Mouse (Mus musculus): ENCODE results near the gene Rnf26. TPM values are rescaled to one million over a fixed set of nuclear protein-coding genes. Genes with fewer than 3 reads are reported as not detected.

Gene Rnf26
- total RNA-seq, 4 experiments from 2014 or later = 1.7 to 2.9 (median 2.6) TPM

- no peak for DNase-seq (ENCODE audit: low spot score in 2 of 2)
Measured at GRCm38 (mm10) chr9:44047571-44048490, 65.5 kb downstream of the Rnf26 start.

GRCm38 (mm10) chr9:44047071-44047470 is 66.2 kb downstream of the Rnf26 start:
- no peak for DNase-seq (ENCODE audit: low spot score in 2 of 2)

- DNase-seq (ENCODE audit: low spot score in 2 of 2) = no peak
Measured at GRCm38 (mm10) chr9:44046426-44046825, 66.9 kb downstream of the Rnf26 start.

- DNase-seq (ENCODE audit: low spot score in 2 of 2) = no peak
Measured at GRCm38 (mm10) chr9:44045884-44046272, 67.4 kb downstream of the Rnf26 start.

Other genes with a start within 250 kb of the Rnf26 start
- gene Thy1, start 70.1 kb downstream of the Rnf26 start, total RNA-seq (2022) = 1 to 10 TPM; 4.3 to 7.6 (median 5.8) TPM
- gene Usp2, start 46.5 kb downstream of the Rnf26 start, total RNA-seq (2022) = 100 to 1,000 TPM; 222 to 251 (median 237) TPM
- gene Mfrp, start 11.8 kb downstream of the Rnf26 start, total RNA-seq (2022) = not detected
- 1 to 10 TPM; 1.6 to 4.2 (median 3.0) TPM for gene C1qtnf5, start 6.3 kb downstream of the Rnf26 start, total RNA-seq (2022)
- gene Gm49380, start within 50 bp of the Rnf26 start, total RNA-seq (2022) = under 1 TPM; 0.31 to 0.60 (median 0.38) TPM
- 10 to 100 TPM; 15.4 to 33.9 (median 26.2) TPM for gene Mcam, start 21.0 kb upstream of the Rnf26 start, total RNA-seq (2022)
- 10 to 100 TPM in 1 of 4 experiments, 1 to 10 TPM in 3; 5.1 to 10.2 (median 7.3) TPM for gene Cbl, start 120.5 kb upstream of the Rnf26 start, total RNA-seq (2022)
- gene Ccdc153, start 127.2 kb upstream of the Rnf26 start, total RNA-seq (2022) = not detected
- gene Pdzd3, start 138.0 kb upstream of the Rnf26 start, total RNA-seq (2022) = 1 to 10 TPM in 1 of 4 experiments, under 1 TPM in 3; 0.56 to 1.0 (median 0.95) TPM
- gene Nlrx1, start 155.1 kb upstream of the Rnf26 start, total RNA-seq (2022) = 10 to 100 TPM; 20.5 to 24.7 (median 22.6) TPM
- under 1 TPM; 0.12 to 0.70 (median 0.30) TPM for gene Abcg4, start 175.1 kb upstream of the Rnf26 start, total RNA-seq (2022)
- gene Hinfp, start 192.2 kb upstream of the Rnf26 start, total RNA-seq (2022) = 1 to 10 TPM; 4.5 to 9.6 (median 7.2) TPM
- gene C2cd2l, start 206.8 kb upstream of the Rnf26 start, total RNA-seq (2022) = 10 to 100 TPM; 10.4 to 18.9 (median 15.2) TPM
- 10 to 100 TPM; 10.9 to 14.8 (median 13.0) TPM for gene Dpagt1, start 212.5 kb upstream of the Rnf26 start, total RNA-seq (2022)
- 10 to 100 TPM in 1 of 4 experiments, 1 to 10 TPM in 3; 7.8 to 10.3 (median 8.7) TPM for gene H2afx, start 221.2 kb upstream of the Rnf26 start, total RNA-seq (2022)
- 10 to 100 TPM; 24.2 to 26.1 (median 25.2) TPM for gene Hmbs, start 230.7 kb upstream of the Rnf26 start, total RNA-seq (2022)
- gene Vps11, start 248.2 kb upstream of the Rnf26 start, total RNA-seq (2022) = 10 to 100 TPM; 17.6 to 19.0 (median 18.3) TPM

Measured in gastrocnemius, adult 8-10 months (tissue).